Mouse (Mus musculus) intestine, embryonic 14.5 days (tissue): ENCODE data around the gene Rptor. TPM values are rescaled to one million over a fixed set of nuclear protein-coding genes. Genes with fewer than 3 reads are reported as not detected.

Experiments used
- ATAC-seq: fragments of 200-750 bp; cut with Nextera tagmentation; replicated peaks from 2 replicates; pipeline ENCODE4 v1.8.0; 2017; ENCODE audit warnings: low read depth, moderate number of reproducible peaks, moderate TSS enrichment, moderate library complexity; ENCODE audit not compliant: low FRiP score, low TSS enrichment
- DNase-seq: peaks from one replicate; pipeline ENCODE4 v3.0.0-alpha.2; 2018; ENCODE audit warnings: low spot score
- H3K27ac ChIP-seq: fragments of 300-500 bp; sonication (generic); 2 replicates; pipeline ENCODE4 v1.5.1; 2014; ENCODE audit warnings: low read depth, mild to moderate bottlenecking, control low read depth
- H3K27me3 ChIP-seq: fragments of 300-500 bp; sonication (generic); replicated peaks from 2 replicates; pipeline ENCODE4 v1.6.1; 2014; ENCODE audit warnings: low read length, control low read depth; ENCODE audit not compliant: control insufficient read depth, insufficient read depth
- H3K36me3 ChIP-seq: fragments of 300-500 bp; sonication (generic); 2 replicates; pipeline ENCODE4 v1.6.1; 2014; ENCODE audit warnings: low read length, control low read depth; ENCODE audit not compliant: control insufficient read depth, insufficient read depth
- H3K4me1 ChIP-seq: fragments of 300-500 bp; sonication (generic); replicated peaks from 2 replicates; pipeline ENCODE4 v1.6.1; 2014; ENCODE audit warnings: low read length, control low read depth, mixed read lengths; ENCODE audit not compliant: control insufficient read depth, insufficient read depth
- H3K4me2 ChIP-seq: fragments of 300-500 bp; sonication (generic); 2 replicates; pipeline ENCODE4 v1.6.1; 2014; ENCODE audit warnings: low read length
- H3K4me3 ChIP-seq: fragments of 300-500 bp; sonication (generic); 2 replicates; pipeline ENCODE4 v1.5.1; 2014; ENCODE audit warnings: low read depth, low read length, control low read depth, mixed read lengths
- H3K9ac ChIP-seq: fragments of 300-500 bp; sonication (generic); 2 replicates; pipeline ENCODE4 v1.6.1; 2014; ENCODE audit warnings: mild to moderate bottlenecking, low read length
- H3K9me3 ChIP-seq: fragments of 300-500 bp; sonication (generic); 2 replicates; pipeline ENCODE4 v1.6.1; 2016; ENCODE audit warnings: low read length, control low read depth; ENCODE audit not compliant: control insufficient read depth
- WGBS: fragments of 180-500 bp; shearing (Covaris S2); extraction: QIAGEN DNeasy Blood & Tissue Kit; methylation state at CpG from one replicate; pipeline ENCODE4 v1.1.7; 2014; 5-methylcytosine and 5-hydroxymethylcytosine counted together
- polyA plus RNA-seq: library from polyadenylated mRNA; unstranded; fragments of >200 nt; fragmentation: Nextera tagmentation; extraction: Ambion mirVana; gene quantifications from 2 replicates; pipeline ENCODE4 v1.2.1, GENCODE M21; 2014

Rptor gene
- polyA plus RNA-seq, 1 experiment from 2014 or later = 12.9 TPM

DNA sequence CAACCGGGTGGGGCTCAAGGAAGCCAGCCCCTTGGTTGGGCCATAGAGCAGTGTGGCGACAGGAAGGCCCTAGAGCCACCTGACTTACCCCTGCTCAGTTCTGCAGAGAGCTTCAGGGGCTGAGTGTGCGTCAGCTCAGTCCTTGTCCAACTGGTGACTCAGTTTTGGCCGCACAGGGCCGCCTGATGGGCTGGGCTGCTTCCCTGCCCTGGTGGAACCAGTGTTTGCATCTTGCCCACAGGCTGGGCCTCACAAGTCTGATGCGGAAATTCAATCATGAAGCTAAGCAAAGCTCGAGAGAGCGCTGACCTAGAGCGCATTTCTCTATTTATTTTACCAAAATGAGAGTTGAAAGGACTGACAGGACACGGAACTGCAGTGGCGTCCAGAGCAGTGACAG lies 296.3 kb downstream of the Rptor start:
- Histone ChIP-seq H3K4me1 (no peaks in the 10 kb centered on the region), H3K9ac (no peak overlapping the region), H3K4me3 (no peak overlapping the region), H3K36me3 (peaks cover 42% of the 10 kb centered on the region), H3K9me3 (no peaks in the 10 kb centered on the region), H3K27ac (no peak overlapping the region), H3K27me3 (no peaks in the 10 kb centered on the region), H3K4me2 (no peak overlapping the region)
- no peak for DNase-seq
- ATAC-seq = no peak
- WGBS = 88% methylated on average over 11 of the region's 11 CpGs

DNA sequence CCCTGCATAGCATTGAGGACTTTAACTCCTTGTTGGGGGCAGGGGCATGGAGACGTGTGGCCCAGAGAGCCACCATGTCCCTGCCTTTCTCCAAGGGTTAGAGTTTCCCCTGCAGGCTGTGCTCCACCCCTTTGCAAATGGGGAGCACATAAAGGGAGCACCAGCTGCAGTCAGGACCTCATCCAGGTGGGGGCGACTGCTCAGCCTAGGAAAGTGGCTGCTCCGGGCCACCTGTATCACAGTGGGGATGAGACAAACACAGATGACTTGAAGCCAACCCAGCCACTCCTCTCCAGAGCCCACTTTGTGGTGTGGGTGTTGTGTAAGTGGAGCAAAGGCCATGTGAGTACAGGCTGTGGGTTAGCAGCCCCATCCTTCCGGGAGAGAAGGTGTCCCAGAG lies 298.5 kb downstream of the Rptor start:
- ATAC-seq (no peak), DNase-seq (no peak)
- WGBS = 71% methylated on average over 4 of the region's 4 CpGs
- no peak overlapping the region for H3K4me2 ChIP-seq
- no peak overlapping the region for H3K9ac ChIP-seq
- H3K4me1 ChIP-seq = no peaks in the 10 kb centered on the region
- H3K9me3 ChIP-seq = no peaks in the 10 kb centered on the region
- H3K4me3 ChIP-seq = no peak overlapping the region
- H3K27me3 ChIP-seq = no peaks in the 10 kb centered on the region
- peaks cover 28% of the 10 kb centered on the region for H3K36me3 ChIP-seq
- no peak overlapping the region for H3K27ac ChIP-seq

- Histone ChIP-seq H3K27ac (no peak overlapping the region), H3K4me1 (no peaks in the 10 kb centered on the region), H3K9ac (no peak overlapping the region), H3K36me3 (peaks cover 16% of the 10 kb centered on the region), H3K27me3 (peaks cover 2% of the 10 kb centered on the region), H3K4me2 (no peak overlapping the region), H3K9me3 (no peaks in the 10 kb centered on the region), H3K4me3 (no peak overlapping the region)
- DNase-seq = no peak
- no peak for ATAC-seq
- 82% methylated on average over 4 of the region's 4 CpGs for WGBS
Observed at GRCm38 (mm10) chr11:119902891-119903290, 300.2 kb downstream of the Rptor start.

DNA sequence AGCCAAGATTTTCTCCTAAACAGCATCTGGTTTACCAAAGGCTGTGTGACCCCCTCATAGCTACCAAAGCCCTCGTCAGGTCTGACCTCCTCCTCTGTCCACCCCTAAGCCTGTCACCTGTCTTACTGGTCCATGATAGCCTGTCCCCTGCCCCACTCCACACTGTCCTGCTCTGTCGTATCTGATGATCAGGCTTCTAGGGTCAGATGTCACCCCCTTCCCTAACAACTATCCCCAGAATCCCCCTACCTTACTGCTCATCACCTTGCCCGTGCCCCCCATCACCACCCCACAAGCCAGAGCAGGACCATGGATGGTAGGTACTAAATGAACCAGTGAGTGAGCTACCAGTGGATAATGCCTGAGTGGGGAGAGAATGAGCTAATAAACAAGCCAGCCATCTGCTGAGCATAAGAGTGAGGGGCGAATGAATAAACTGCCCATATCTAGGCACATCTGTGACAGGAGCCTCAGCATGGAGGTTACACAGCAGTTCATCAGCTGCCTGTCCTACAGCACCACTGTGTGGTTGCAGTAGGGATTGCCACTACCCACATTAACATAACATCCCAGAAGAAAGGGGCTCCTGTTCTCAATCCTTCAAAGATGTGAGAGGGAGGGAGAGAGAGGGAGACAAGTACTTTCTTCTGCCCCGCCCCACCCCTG lies 302.0 kb downstream of the Rptor start:
- peak; percentile 83 for DNase-seq
- Histone ChIP-seq H3K36me3 (no peaks in the 10 kb centered on the region), H3K4me2 (no peak overlapping the region), H3K9me3 (no peaks in the 10 kb centered on the region), H3K9ac (no peak overlapping the region), H3K4me1 (no peaks in the 10 kb centered on the region), H3K27me3 (peaks cover 11% of the 10 kb centered on the region), H3K27ac (no peak overlapping the region), H3K4me3 (no peak overlapping the region)
- peak; percentile 51 for ATAC-seq
- WGBS = 34% methylated on average over 5 of the region's 5 CpGs

GRCm38 (mm10) chr11:119905794-119906193 lies 303.1 kb downstream of the Rptor start:
- ATAC-seq = no peak
- 82% methylated on average over 5 of the region's 5 CpGs for WGBS
- no peaks in the 10 kb centered on the region for H3K9me3 ChIP-seq

GRCm38 (mm10) chr11:119907006-119907650 lies 304.4 kb downstream of the Rptor start:
- peaks cover 11% of the 10 kb centered on the region for H3K27me3 ChIP-seq
- ATAC-seq (no peak), DNase-seq (no peak)
- H3K36me3 ChIP-seq = no peaks in the 10 kb centered on the region
- H3K4me3 ChIP-seq = no peak overlapping the region
- WGBS = 52% methylated on average over 7 of the region's 7 CpGs
- H3K9ac ChIP-seq = no peak overlapping the region
- no peak overlapping the region for H3K4me2 ChIP-seq
- H3K27ac ChIP-seq = no peak overlapping the region
- no peaks in the 10 kb centered on the region for H3K9me3 ChIP-seq
- no peaks in the 10 kb centered on the region for H3K4me1 ChIP-seq

More at GRCm38 (mm10) chr11:119905794-119906193, 303.1 kb downstream of the Rptor start:
- Histone ChIP-seq H3K27ac (no peak overlapping the region), H3K27me3 (peaks cover 11% of the 10 kb centered on the region), H3K4me2 (no peak overlapping the region), H3K4me1 (no peaks in the 10 kb centered on the region), H3K36me3 (no peaks in the 10 kb centered on the region), H3K9ac (no peak overlapping the region), H3K4me3 (no peak overlapping the region)
- DNase-seq = no peak

DNA sequence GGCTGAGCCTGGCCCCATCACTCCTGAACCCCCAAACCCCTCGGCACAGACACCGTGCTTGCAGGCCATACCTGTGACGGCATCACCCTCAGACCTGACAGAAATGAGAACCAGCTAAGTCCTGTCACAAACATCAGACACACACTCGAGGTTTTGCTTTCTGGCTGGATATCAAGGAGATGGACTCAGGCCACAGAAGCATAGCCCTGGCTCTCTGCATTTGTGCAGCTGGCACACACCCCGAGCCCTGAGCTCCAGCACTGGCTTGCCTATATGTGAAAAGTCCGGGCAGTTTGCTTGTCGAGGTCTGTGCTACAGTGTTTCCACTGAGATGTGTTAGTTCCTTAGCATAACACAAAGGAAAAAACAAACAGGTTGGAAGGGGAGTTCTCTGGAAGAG lies 305.0 kb downstream of the Rptor start:
- Histone ChIP-seq H3K9me3 (no peaks in the 10 kb centered on the region), H3K4me3 (no peak overlapping the region), H3K27me3 (peaks cover 11% of the 10 kb centered on the region), H3K27ac (no peak overlapping the region), H3K4me2 (no peak overlapping the region), H3K4me1 (peaks cover 2% of the 10 kb centered on the region; the same call in 1 of the 2 replicates), H3K36me3 (no peaks in the 10 kb centered on the region), H3K9ac (no peak overlapping the region)
- no peak for ATAC-seq
- 57% methylated on average over 7 of the region's 7 CpGs for WGBS
- DNase-seq = no peak

GRCm38 (mm10) chr11:119909436-119909835 lies 306.7 kb downstream of the Rptor start:
- DNase-seq (peak; percentile 93), ATAC-seq (no peak)
- H3K4me3 ChIP-seq = no peak overlapping the region
- H3K9ac ChIP-seq = no peak overlapping the region
- no peaks in the 10 kb centered on the region for H3K36me3 ChIP-seq
- peaks cover 11% of the 10 kb centered on the region for H3K4me1 ChIP-seq
- no peaks in the 10 kb centered on the region for H3K9me3 ChIP-seq
- no peak overlapping the region for H3K27ac ChIP-seq
- H3K27me3 ChIP-seq = peaks cover 11% of the 10 kb centered on the region
- H3K4me2 ChIP-seq = peak overlapping the region; percentile 18
- WGBS = 2% methylated on average over 5 of the region's 5 CpGs

- peaks cover 28% of the 10 kb centered on the region for H3K4me1 ChIP-seq
- peak overlapping the region; percentile 84 for H3K4me3 ChIP-seq
- ATAC-seq (no peak), DNase-seq (no peak)
- peak overlapping the region; percentile 98 for H3K4me2 ChIP-seq
- H3K27ac ChIP-seq = 0 out of 2 replicates have a peak overlapping the region, but pooled peaks have one; percentile 78
- H3K27me3 ChIP-seq = peaks cover 9% of the 10 kb centered on the region
- H3K36me3 ChIP-seq = peaks cover 15% of the 10 kb centered on the region
- peak overlapping the region; percentile 89 for H3K9ac ChIP-seq
- WGBS = 13% methylated on average over 7 of the region's 7 CpGs
- no peaks in the 10 kb centered on the region for H3K9me3 ChIP-seq
Observed at GRCm38 (mm10) chr11:119912845-119913244, 310.1 kb downstream of the Rptor start.
